Mouse (Mus musculus): ENCODE measurements around the gene Arid5a. TPM values are rescaled to one million over a fixed set of nuclear protein-coding genes. Genes with fewer than 3 reads are reported as not detected.
A peak's percentile ranks its signal among the peaks of the same experiment; 100 is the strongest.

Arid5a gene
- polyA plus RNA-seq, 1 experiment, result 65.8 TPM

- TF ChIP-seq MYOG (IDR thresholded peaks at IDR 0.05; ENCODE audit: control insufficient read depth in 1 of 3, insufficient read depth in 1 of 3, insufficient read length in 2 of 3, low read depth in 2 of 3) (no peak), TCF3 (IDR thresholded peaks at IDR 0.05; ENCODE audit: insufficient read length, low read depth) (no peak), MAX (IDR thresholded peaks at IDR 0.05; ENCODE audit: low read depth) (no peak), USF1 (IDR thresholded peaks at IDR 0.05; ENCODE audit: low read depth) (no peak)
- no peaks in the 10 kb centered on the region for H3K27me3 ChIP-seq (ENCODE audit: control insufficient read depth, insufficient read depth, insufficient read length)
- H3K4me2 ChIP-seq (ENCODE audit: low read depth), result no peak overlapping the region
- H3K4me3 ChIP-seq, result no peak overlapping the region
- H3K36me3 ChIP-seq (ENCODE audit: control insufficient read depth, insufficient read depth), result no peaks in the 10 kb centered on the region
- H3K79me2 ChIP-seq (ENCODE audit: control insufficient read depth, insufficient read depth), result no peaks in the 10 kb centered on the region
- no peak overlapping the region for H3ac ChIP-seq (ENCODE audit: control insufficient read depth, insufficient read length)
Observed at GRCm38 (mm10) chr1:36299126-36299525, 8.4 kb upstream of the Arid5a start.

GRCm38 (mm10) chr1:36299676-36300075 lies 7.9 kb upstream of the Arid5a start:
- no peak overlapping the region for H3K4me2 ChIP-seq (ENCODE audit: low read depth)

GRCm38 (mm10) chr1:36300486-36300885 lies 7.0 kb upstream of the Arid5a start:
- Histone ChIP-seq H3ac (ENCODE audit: control insufficient read depth, insufficient read length) (no peak overlapping the region), H3K79me2 (ENCODE audit: control insufficient read depth, insufficient read depth) (no peaks in the 10 kb centered on the region), H3K4me3 (no peak overlapping the region), H3K27me3 (ENCODE audit: control insufficient read depth, insufficient read depth, insufficient read length) (no peaks in the 10 kb centered on the region), H3K4me2 (ENCODE audit: low read depth) (no peak overlapping the region), H3K36me3 (ENCODE audit: control insufficient read depth, insufficient read depth) (no peaks in the 10 kb centered on the region)
- TF ChIP-seq MAX (IDR thresholded peaks at IDR 0.05; ENCODE audit: low read depth) (no peak), TCF12 (IDR thresholded peaks at IDR 0.05; ENCODE audit: insufficient read depth, poor library complexity, severe bottlenecking) (no peak), E2F4 (IDR thresholded peaks at IDR 0.05; ENCODE audit: insufficient read depth) (no peak), CEBPB (IDR thresholded peaks at IDR 0.05; ENCODE audit: insufficient read depth, poor library complexity, severe bottlenecking) (no peak), USF1 (IDR thresholded peaks at IDR 0.05; ENCODE audit: low read depth) (no peak), SRF (IDR thresholded peaks at IDR 0.05; ENCODE audit: control insufficient read depth, insufficient read length, low read depth) (no peak), MYOG (IDR thresholded peaks at IDR 0.05; ENCODE audit: control insufficient read depth in 1 of 3, insufficient read depth in 1 of 3, insufficient read length in 2 of 3, low read depth in 2 of 3) (no peak), TCF3 (IDR thresholded peaks at IDR 0.05; ENCODE audit: insufficient read length, low read depth) (no peak), REST (IDR thresholded peaks at IDR 0.05; ENCODE audit: insufficient read depth, insufficient read length) (no peak), MYOD1 (IDR thresholded peaks at IDR 0.05; ENCODE audit: control insufficient read depth in 1 of 3, insufficient read length in 2 of 3, low read depth in 2 of 3) (no peak), POLR2A (IDR thresholded peaks at IDR 0.05; ENCODE audit: insufficient read length, low read depth) (no peak), POLR2AphosphoS2 (IDR thresholded peaks at IDR 0.05; ENCODE audit: insufficient read length, low read depth) (no peak)

More at GRCm38 (mm10) chr1:36299676-36300075, 7.9 kb upstream of the Arid5a start:
- H3K27me3 ChIP-seq (ENCODE audit: control insufficient read depth, insufficient read depth, insufficient read length), result no peaks in the 10 kb centered on the region
- TF ChIP-seq TCF3 (IDR thresholded peaks at IDR 0.05; ENCODE audit: insufficient read length, low read depth), result no peak
- TF ChIP-seq MYOG (IDR thresholded peaks at IDR 0.05; ENCODE audit: control insufficient read depth in 1 of 3, insufficient read depth in 1 of 3, insufficient read length in 2 of 3, low read depth in 2 of 3), result no peak
- TF ChIP-seq POLR2AphosphoS2 (IDR thresholded peaks at IDR 0.05; ENCODE audit: insufficient read length, low read depth), result no peak
- TF ChIP-seq CEBPB (IDR thresholded peaks at IDR 0.05; ENCODE audit: insufficient read depth, poor library complexity, severe bottlenecking), result no peak
- TF ChIP-seq MAX (IDR thresholded peaks at IDR 0.05; ENCODE audit: low read depth), result no peak
- no peak for TF ChIP-seq POLR2A (IDR thresholded peaks at IDR 0.05; ENCODE audit: insufficient read length, low read depth)
- no peak for TF ChIP-seq E2F4 (IDR thresholded peaks at IDR 0.05; ENCODE audit: insufficient read depth)
- no peak for TF ChIP-seq USF1 (IDR thresholded peaks at IDR 0.05; ENCODE audit: low read depth)
- TF ChIP-seq MYOD1 (IDR thresholded peaks at IDR 0.05; ENCODE audit: control insufficient read depth in 1 of 3, insufficient read length in 2 of 3, low read depth in 2 of 3), result no peak
- TF ChIP-seq TCF12 (IDR thresholded peaks at IDR 0.05; ENCODE audit: insufficient read depth, poor library complexity, severe bottlenecking), result no peak
- no peak for TF ChIP-seq SRF (IDR thresholded peaks at IDR 0.05; ENCODE audit: control insufficient read depth, insufficient read length, low read depth)
- no peak for TF ChIP-seq REST (IDR thresholded peaks at IDR 0.05; ENCODE audit: insufficient read depth, insufficient read length)
- H3K4me3 ChIP-seq, result no peak overlapping the region
- no peaks in the 10 kb centered on the region for H3K79me2 ChIP-seq (ENCODE audit: control insufficient read depth, insufficient read depth)
- H3K36me3 ChIP-seq (ENCODE audit: control insufficient read depth, insufficient read depth), result no peaks in the 10 kb centered on the region
- H3ac ChIP-seq (ENCODE audit: control insufficient read depth, insufficient read length), result no peak overlapping the region

- TF ChIP-seq POLR2AphosphoS2 (IDR thresholded peaks at IDR 0.05; ENCODE audit: insufficient read length, low read depth), result no peak
- Histone ChIP-seq H3K36me3 (ENCODE audit: control insufficient read depth, insufficient read depth) (no peaks in the 10 kb centered on the region), H3K4me3 (no peak overlapping the region), H3K4me2 (ENCODE audit: low read depth) (no peak overlapping the region), H3K27me3 (ENCODE audit: control insufficient read depth, insufficient read depth, insufficient read length) (no peaks in the 10 kb centered on the region), H3K79me2 (ENCODE audit: control insufficient read depth, insufficient read depth) (no peaks in the 10 kb centered on the region), H3ac (ENCODE audit: control insufficient read depth, insufficient read length) (no peak overlapping the region)
Observed at GRCm38 (mm10) chr1:36302273-36302672, 5.3 kb upstream of the Arid5a start.

- TF ChIP-seq REST (IDR thresholded peaks at IDR 0.05; ENCODE audit: insufficient read depth, insufficient read length), result no peak
- no peak for TF ChIP-seq SRF (IDR thresholded peaks at IDR 0.05; ENCODE audit: control insufficient read depth, insufficient read length, low read depth)
- TF ChIP-seq POLR2AphosphoS2 (IDR thresholded peaks at IDR 0.05; ENCODE audit: insufficient read length, low read depth), result no peak
- TF ChIP-seq TCF3 (IDR thresholded peaks at IDR 0.05; ENCODE audit: insufficient read length, low read depth), result no peak
- TF ChIP-seq USF1 (IDR thresholded peaks at IDR 0.05; ENCODE audit: low read depth), result no peak
- no peak for TF ChIP-seq MYOD1 (IDR thresholded peaks at IDR 0.05; ENCODE audit: control insufficient read depth in 1 of 3, insufficient read length in 2 of 3, low read depth in 2 of 3)
- no peak for TF ChIP-seq E2F4 (IDR thresholded peaks at IDR 0.05; ENCODE audit: insufficient read depth)
- no peak for TF ChIP-seq MYOG (IDR thresholded peaks at IDR 0.05; ENCODE audit: control insufficient read depth in 1 of 3, insufficient read depth in 1 of 3, insufficient read length in 2 of 3, low read depth in 2 of 3)
- TF ChIP-seq TCF12 (IDR thresholded peaks at IDR 0.05; ENCODE audit: insufficient read depth, poor library complexity, severe bottlenecking), result no peak
- TF ChIP-seq CEBPB (IDR thresholded peaks at IDR 0.05; ENCODE audit: insufficient read depth, poor library complexity, severe bottlenecking), result no peak
- no peak for TF ChIP-seq POLR2A (IDR thresholded peaks at IDR 0.05; ENCODE audit: insufficient read length, low read depth)
- no peak for TF ChIP-seq MAX (IDR thresholded peaks at IDR 0.05; ENCODE audit: low read depth)
- no peaks in the 10 kb centered on the region for H3K27me3 ChIP-seq (ENCODE audit: control insufficient read depth, insufficient read depth, insufficient read length)
- H3ac ChIP-seq (ENCODE audit: control insufficient read depth, insufficient read length), result no peak overlapping the region
- no peak overlapping the region for H3K4me3 ChIP-seq
- peak overlapping the region; percentile 59 for H3K4me2 ChIP-seq (ENCODE audit: low read depth)
- no peaks in the 10 kb centered on the region for H3K36me3 ChIP-seq (ENCODE audit: control insufficient read depth, insufficient read depth)
- no peaks in the 10 kb centered on the region for H3K79me2 ChIP-seq (ENCODE audit: control insufficient read depth, insufficient read depth)
Observed at GRCm38 (mm10) chr1:36302957-36303356, 4.6 kb upstream of the Arid5a start.

Data from myocyte (in vitro differentiated cells).